Mouse (Mus musculus) stomach, postnatal 0 days (tissue): ENCODE measurements at regions not wholly inside any gene's neighbourhood (a gene's known extent, or its start where the extent isn't known, plus 50 kb on each side); places are given as distances from the start of the nearest gene placed in this dataset.

Experiments used
- CTCF ChIP-seq: IDR thresholded peaks from 2 replicates; pipeline ENCODE4 v1.5.1; 2016; ENCODE audit warnings: antibody characterized with exemption, low read depth, mild to moderate bottlenecking, moderate library complexity
- EP300 ChIP-seq: optimal IDR thresholded peaks from 2 replicates; pipeline ENCODE3; 2016; ENCODE audit warnings: antibody characterized with exemption

GRCm38 (mm10) chr15:67342050-67342449 is 841.3 kb upstream of the Lrrc6 start:
- TF ChIP-seq CTCF (no peak), EP300 (no peak)
